Mouse (Mus musculus): ENCODE measurements around the gene D11Wsu47e. TPM values are rescaled to one million over a fixed set of nuclear protein-coding genes. Genes with fewer than 3 reads are reported as not detected.

D11Wsu47e gene
- polyA plus RNA-seq, 2 experiments from 2014 or later: 8.0 to 11.3 TPM

GRCm38 (mm10) chr11:113736848-113737552 lies 52.8 kb downstream of the D11Wsu47e start:
- ATAC-seq: no peak

DNA sequence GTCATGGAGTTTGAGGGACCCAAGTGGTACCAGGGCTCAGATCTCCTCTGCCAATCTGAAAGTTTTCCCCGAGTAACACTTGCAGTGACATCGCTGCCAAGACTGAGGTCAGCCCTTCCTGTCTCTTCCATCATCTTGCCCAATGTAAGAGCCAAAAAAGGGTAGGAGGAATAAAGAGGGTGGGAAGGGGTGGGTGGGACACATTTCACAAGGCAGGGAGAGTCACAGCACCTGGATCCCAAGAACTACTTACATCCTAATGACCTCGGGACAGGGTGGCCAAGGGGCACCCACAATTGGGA lies 53.3 kb downstream of the D11Wsu47e start:
- ATAC-seq: no peak

GRCm38 (mm10) chr11:113737912-113738311 lies 53.7 kb downstream of the D11Wsu47e start:
- ATAC-seq: no peak

DNA sequence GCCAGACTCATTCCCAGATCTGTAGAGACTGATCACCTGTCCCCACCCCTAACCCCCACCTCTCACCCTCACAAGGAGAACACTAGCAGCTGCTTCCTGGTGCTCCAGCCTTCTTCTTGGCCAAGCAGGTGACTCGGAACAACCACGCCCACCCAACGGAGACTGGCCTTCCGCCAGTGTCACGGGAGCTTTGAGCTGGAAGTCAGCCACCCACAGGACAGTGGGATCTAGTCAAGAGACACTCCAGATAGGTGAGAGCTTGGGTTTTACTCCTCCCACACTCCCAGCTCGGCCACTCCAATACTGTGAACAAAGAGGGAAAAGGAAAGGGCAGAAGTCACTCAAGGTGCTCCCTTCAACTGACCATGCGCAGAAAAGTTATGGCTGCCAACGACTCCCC lies 55.0 kb downstream of the D11Wsu47e start:
- no peak for ATAC-seq

DNA sequence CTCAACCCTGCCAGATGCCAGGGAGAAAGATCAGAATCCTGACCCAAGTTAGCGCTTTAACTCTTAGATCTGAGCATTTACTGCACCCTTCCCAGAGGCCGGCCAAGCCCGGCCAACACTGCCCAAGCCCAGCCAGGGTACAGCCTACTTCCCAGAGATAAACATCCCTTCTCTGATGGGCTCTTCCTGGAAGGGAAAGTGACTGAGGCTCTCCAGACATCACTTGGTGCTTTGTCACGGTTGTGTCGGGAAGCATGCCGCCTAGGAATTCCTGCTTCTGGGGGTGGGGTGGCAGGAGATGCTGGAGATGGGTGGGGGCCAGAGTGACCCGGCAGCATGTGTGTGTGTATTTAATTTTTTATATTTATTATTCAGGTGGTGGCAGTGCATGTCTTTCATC lies 55.9 kb downstream of the D11Wsu47e start:
- no peak for ATAC-seq

DNA sequence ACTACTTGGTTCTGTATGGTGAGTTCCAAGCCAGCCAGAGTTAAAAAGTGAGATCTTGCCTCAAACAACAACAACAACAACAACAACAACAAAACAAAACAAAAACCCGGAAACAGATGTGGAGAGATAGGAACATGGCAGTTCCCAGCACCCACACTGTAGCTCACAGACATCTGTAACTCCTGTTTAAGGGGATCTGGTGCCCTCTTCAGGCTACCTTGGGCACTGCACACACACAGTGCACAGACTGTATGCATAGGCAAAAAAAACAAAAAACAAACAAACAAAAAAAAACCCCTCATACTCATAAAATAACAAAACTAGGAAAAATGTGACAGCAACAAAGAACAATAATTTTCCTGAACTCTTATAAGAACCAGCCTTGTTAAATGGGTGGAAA lies 58.8 kb downstream of the D11Wsu47e start:
- ATAC-seq: no peak

Other genes starting within 250 kb of the D11Wsu47e start
- gene Sstr2, start 65.1 kb upstream of the D11Wsu47e start, polyA plus RNA-seq (2017; shearing (Covaris generic)): under 1 TPM in 1 of 2 experiments, not detected in 1; 0.35 TPM
- 10 to 100 TPM; 15.4 to 19.3 TPM for gene Cog1, start 35.2 kb upstream of the D11Wsu47e start, polyA plus RNA-seq (2017; shearing (Covaris generic))
- gene Slc39a11, start 34.3 kb upstream of the D11Wsu47e start, polyA plus RNA-seq (2017; shearing (Covaris generic)): 10 to 100 TPM; 12.0 to 17.9 TPM
- 10 to 100 TPM; 13.9 to 15.0 TPM for gene Fam104a, start 257 bp upstream of the D11Wsu47e start, polyA plus RNA-seq (2017; shearing (Covaris generic))
- 1 to 10 TPM in 1 of 2 experiments, not detected in 1; 1.0 TPM for gene Cpsf4l, start 25.6 kb downstream of the D11Wsu47e start, polyA plus RNA-seq (2017; shearing (Covaris generic))
- 1 to 10 TPM; 2.1 to 2.3 TPM for gene Cdc42ep4, start 67.5 kb downstream of the D11Wsu47e start, polyA plus RNA-seq (2017; shearing (Covaris generic))